Mouse (Mus musculus) forebrain, embryonic 14.5 days (tissue): Measurements from ENCODE around the gene Rtn4rl2. TPM values are rescaled to one million over a fixed set of nuclear protein-coding genes. Genes with fewer than 3 reads are reported as not detected.
A peak's percentile ranks its signal among the peaks of the same experiment; 100 is the strongest.

Experiments used
- ATAC-seq: fragments of 200-750 bp; cut with Nextera tagmentation; 2 replicates; pipeline ENCODE4 v1.8.0; 2017; ENCODE audit warnings: mild to moderate bottlenecking, moderate library complexity
- DNase-seq: peaks from one replicate; pipeline ENCODE4 v3.0.0-alpha.2; 2015; ENCODE audit warnings: low spot score
- H3K27ac ChIP-seq: fragments of 300-500 bp; sonication (generic); 2 replicates; pipeline ENCODE4 v1.5.1; 2014; ENCODE audit warnings: low read depth, mild to moderate bottlenecking, control low read depth, low read length, moderate library complexity
- H3K27me3 ChIP-seq: fragments of 300-500 bp; sonication (generic); replicated peaks from 2 replicates; pipeline ENCODE4 v1.6.1; 2014; ENCODE audit warnings: low read length, control low read depth, mixed read lengths; ENCODE audit not compliant: control insufficient read depth, insufficient read depth
- H3K36me3 ChIP-seq: fragments of 300-500 bp; sonication (generic); 2 replicates; pipeline ENCODE4 v1.6.1; 2014; ENCODE audit warnings: low read length, control low read depth; ENCODE audit not compliant: control insufficient read depth, insufficient read depth
- H3K4me1 ChIP-seq: fragments of 300-500 bp; sonication (generic); 2 replicates; pipeline ENCODE4 v1.6.1; 2014; ENCODE audit warnings: antibody characterized with exemption, low read length, control low read depth; ENCODE audit not compliant: control insufficient read depth, insufficient read depth
- H3K4me2 ChIP-seq: fragments of 300-500 bp; sonication (generic); 2 replicates; pipeline ENCODE4 v1.6.1; 2014; ENCODE audit warnings: mild to moderate bottlenecking, control low read depth, low read length
- H3K4me3 ChIP-seq: fragments of 300-500 bp; sonication (generic); 2 replicates; pipeline ENCODE4 v1.5.1; 2014; ENCODE audit warnings: low read depth, low read length, control low read depth
- H3K9ac ChIP-seq: fragments of 300-500 bp; sonication (generic); 2 replicates; pipeline ENCODE4 v1.6.1; 2014; ENCODE audit warnings: mild to moderate bottlenecking, low read length, control low read depth, moderate library complexity
- H3K9me3 ChIP-seq: fragments of 300-500 bp; sonication (generic); replicated peaks from 2 replicates; pipeline ENCODE4 v1.6.1; 2016; ENCODE audit warnings: low read length, control low read depth, mixed read lengths; ENCODE audit not compliant: control insufficient read depth
- WGBS: fragments of 180-500 bp; shearing (Covaris S2); extraction: QIAGEN DNeasy Blood & Tissue Kit; methylation state at CpG from one replicate; pipeline ENCODE4 v1.1.7; 2014; 5-methylcytosine and 5-hydroxymethylcytosine counted together
- polyA plus RNA-seq: library from polyadenylated mRNA; unstranded; fragments of >200 nt; fragmentation: Nextera tagmentation; extraction: Ambion mirVana; gene quantifications from 2 replicates; pipeline ENCODE4 v1.2.1, GENCODE M21; 2014

Gene Rtn4rl2
- 7.5 and 13.6 TPM in 2 replicates for polyA plus RNA-seq

DNA sequence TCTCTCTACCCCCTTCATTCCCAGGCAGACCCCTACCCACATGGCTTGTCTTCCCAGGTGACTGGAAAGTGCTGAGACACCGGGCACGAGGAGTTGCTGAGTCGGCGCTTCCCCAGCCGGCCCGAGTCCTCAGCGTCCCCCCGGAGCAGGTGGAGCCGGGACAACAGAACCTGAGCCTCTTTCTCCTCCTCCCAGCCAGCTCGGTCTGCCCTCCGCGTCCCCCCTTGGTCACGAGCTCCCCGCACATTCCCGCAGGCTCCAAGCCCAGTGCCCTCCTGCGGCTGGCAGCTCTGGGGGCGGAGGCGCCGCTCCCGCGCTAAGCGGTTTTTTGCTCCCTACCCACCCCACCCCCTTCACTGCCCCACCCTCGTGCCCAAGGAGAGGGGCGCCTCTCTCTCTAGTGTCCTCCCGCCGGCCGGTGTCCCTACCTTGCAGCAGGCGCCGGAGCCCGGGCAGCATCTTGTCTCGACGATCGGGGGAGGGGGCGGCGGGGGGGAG lies at the start of gene Rtn4rl2:
Gene Rtn4rl2 (minus strand): TSS at position 477 of the 498 bp plus-strand sequence.
- H3K4me1 ChIP-seq, result peaks cover 20% of the 10 kb centered on the region
- DNase-seq (peak; percentile 49), ATAC-seq (peak; percentile 24)
- no peaks in the 10 kb centered on the region for H3K36me3 ChIP-seq
- H3K9me3 ChIP-seq, result no peaks in the 10 kb centered on the region
- H3K27me3 ChIP-seq, result peaks cover 51% of the 10 kb centered on the region
- WGBS, result 1% methylated on average over 33 of the region's 35 CpGs
- H3K27ac ChIP-seq, result peak within 1 kb of the TSS; percentile 70; the same call in 1 of the 2 replicates
- H3K9ac ChIP-seq, result peak within 1 kb of the TSS; percentile 72
- peak within 1 kb of the TSS; percentile 83 for H3K4me2 ChIP-seq
- peak within 1 kb of the TSS; percentile 67 for H3K4me3 ChIP-seq

DNA sequence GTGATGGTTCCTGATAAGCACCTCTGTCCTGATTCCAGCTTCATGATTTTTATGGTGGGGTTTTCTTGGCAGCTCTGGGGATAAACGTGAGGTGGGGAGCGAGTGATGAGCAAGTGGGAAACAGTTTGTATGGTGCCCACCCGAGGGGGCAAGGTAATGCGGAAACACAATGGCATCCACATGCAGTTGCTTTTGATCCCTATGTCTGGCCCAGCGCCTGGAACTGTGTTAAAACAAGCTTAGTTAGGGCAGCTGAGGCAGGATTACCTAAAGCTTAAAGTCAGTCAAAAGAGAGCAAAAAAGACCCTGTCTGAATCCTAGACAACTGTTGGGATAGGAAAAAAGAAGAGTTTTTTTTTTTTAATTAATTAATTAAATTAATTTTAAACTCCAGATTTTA lies 48.6 kb upstream of the Rtn4rl2 start:
- Histone ChIP-seq H3K4me2 (no peak overlapping the region), H3K36me3 (no peaks in the 10 kb centered on the region), H3K9me3 (no peaks in the 10 kb centered on the region), H3K27me3 (no peaks in the 10 kb centered on the region), H3K9ac (no peak overlapping the region), H3K4me1 (0 out of 2 replicates have a peak, but pooled peaks cover 2% of the 10 kb centered on the region), H3K27ac (no peak overlapping the region), H3K4me3 (no peak overlapping the region)
- 34% methylated on average over 5 of the region's 5 CpGs for WGBS
- DNase-seq, result peak; percentile 55
- peak; percentile 43; the same call in 1 of the 2 replicates for ATAC-seq

GRCm38 (mm10) chr2:84934649-84935007 lies 48.1 kb upstream of the Rtn4rl2 start:
- no peak overlapping the region for H3K27ac ChIP-seq
- no peak overlapping the region for H3K9ac ChIP-seq
- ATAC-seq, result no peak
- peak; percentile 19 for DNase-seq
- WGBS, result 28% methylated on average over 4 of the region's 4 CpGs
- H3K4me3 ChIP-seq, result no peak overlapping the region
- no peaks in the 10 kb centered on the region for H3K9me3 ChIP-seq
- no peak overlapping the region for H3K4me2 ChIP-seq
- no peaks in the 10 kb centered on the region for H3K27me3 ChIP-seq
- no peaks in the 10 kb centered on the region for H3K36me3 ChIP-seq
- H3K4me1 ChIP-seq, result 0 out of 2 replicates have a peak, but pooled peaks cover 2% of the 10 kb centered on the region

GRCm38 (mm10) chr2:84933992-84934648 lies 47.6 kb upstream of the Rtn4rl2 start:
- no peak overlapping the region for H3K9ac ChIP-seq
- H3K36me3 ChIP-seq, result no peaks in the 10 kb centered on the region
- H3K4me1 ChIP-seq, result 0 out of 2 replicates have a peak, but pooled peaks cover 2% of the 10 kb centered on the region
- no peak overlapping the region for H3K4me3 ChIP-seq
- DNase-seq, result no peak
- H3K27ac ChIP-seq, result no peak overlapping the region
- no peak overlapping the region for H3K4me2 ChIP-seq
- no peak for ATAC-seq
- WGBS, result 73% methylated on average over 8 of the region's 8 CpGs
- no peaks in the 10 kb centered on the region for H3K27me3 ChIP-seq
- H3K9me3 ChIP-seq, result no peaks in the 10 kb centered on the region

DNA sequence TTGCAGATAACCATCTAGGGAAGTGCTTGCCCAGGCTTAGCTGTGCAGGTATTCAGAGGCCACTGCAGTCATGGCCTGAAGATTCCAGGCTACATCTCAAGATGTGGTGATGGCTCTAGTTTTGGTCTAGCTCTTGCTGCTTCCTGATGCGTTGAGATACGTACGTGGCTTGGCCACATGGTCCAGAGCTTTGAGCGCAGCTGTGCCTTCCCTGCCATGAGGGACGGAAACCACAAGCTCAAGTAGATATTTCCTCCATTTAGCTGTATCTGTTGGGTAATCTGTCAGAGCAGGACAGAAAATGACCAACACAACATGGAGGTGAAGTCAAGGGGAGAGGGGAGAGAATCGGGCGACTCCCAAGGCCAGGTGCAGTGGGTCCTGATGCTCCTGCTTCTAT lies 43.7 kb upstream of the Rtn4rl2 start:
- Histone ChIP-seq H3K9ac (no peak overlapping the region), H3K27me3 (no peaks in the 10 kb centered on the region), H3K27ac (no peak overlapping the region), H3K36me3 (no peaks in the 10 kb centered on the region), H3K4me3 (no peak overlapping the region), H3K9me3 (no peaks in the 10 kb centered on the region), H3K4me1 (no peaks in the 10 kb centered on the region), H3K4me2 (no peak overlapping the region)
- ATAC-seq (no peak), DNase-seq (no peak)
- WGBS, result 95% methylated on average over 7 of the region's 7 CpGs

- H3K9ac ChIP-seq, result no peak overlapping the region
- no peak for DNase-seq
- no peak for ATAC-seq
- 85% methylated on average over 10 of the region's 10 CpGs for WGBS
- no peaks in the 10 kb centered on the region for H3K27me3 ChIP-seq
- no peaks in the 10 kb centered on the region for H3K9me3 ChIP-seq
- H3K4me1 ChIP-seq, result no peaks in the 10 kb centered on the region
- H3K36me3 ChIP-seq, result no peaks in the 10 kb centered on the region
- no peak overlapping the region for H3K4me3 ChIP-seq
- H3K4me2 ChIP-seq, result no peak overlapping the region
- no peak overlapping the region for H3K27ac ChIP-seq
Observed at GRCm38 (mm10) chr2:84919601-84920108, 33.1 kb upstream of the Rtn4rl2 start.

DNA sequence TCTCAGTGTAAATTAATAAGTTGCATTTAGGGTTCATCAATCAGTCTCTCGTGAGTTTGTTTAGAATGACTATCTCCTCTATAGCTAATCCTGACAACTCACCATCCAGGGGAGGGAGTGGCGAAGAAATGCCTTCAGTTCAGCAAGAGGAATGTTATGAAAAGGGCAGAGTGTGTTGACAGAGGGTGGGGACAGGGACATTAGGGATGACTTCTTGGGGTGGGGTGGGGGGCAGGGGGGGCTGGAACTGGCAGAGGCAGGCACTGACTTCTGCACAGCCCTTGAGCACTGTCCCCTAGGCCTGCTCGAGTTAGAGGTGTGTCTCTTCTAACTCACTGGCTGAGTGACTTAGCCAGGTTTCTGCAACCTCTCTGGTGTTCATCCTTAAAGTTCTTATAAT lies 31.7 kb upstream of the Rtn4rl2 start:
- Histone ChIP-seq H3K4me1 (no peaks in the 10 kb centered on the region), H3K27me3 (no peaks in the 10 kb centered on the region), H3K9me3 (no peaks in the 10 kb centered on the region), H3K4me2 (no peak overlapping the region), H3K27ac (no peak overlapping the region), H3K36me3 (no peaks in the 10 kb centered on the region), H3K9ac (no peak overlapping the region), H3K4me3 (no peak overlapping the region)
- whole genome bisulfite sequencing, result 75% methylated on average over 3 of the region's 3 CpGs
- ATAC-seq, result no peak
- no peak for DNase-seq

DNA sequence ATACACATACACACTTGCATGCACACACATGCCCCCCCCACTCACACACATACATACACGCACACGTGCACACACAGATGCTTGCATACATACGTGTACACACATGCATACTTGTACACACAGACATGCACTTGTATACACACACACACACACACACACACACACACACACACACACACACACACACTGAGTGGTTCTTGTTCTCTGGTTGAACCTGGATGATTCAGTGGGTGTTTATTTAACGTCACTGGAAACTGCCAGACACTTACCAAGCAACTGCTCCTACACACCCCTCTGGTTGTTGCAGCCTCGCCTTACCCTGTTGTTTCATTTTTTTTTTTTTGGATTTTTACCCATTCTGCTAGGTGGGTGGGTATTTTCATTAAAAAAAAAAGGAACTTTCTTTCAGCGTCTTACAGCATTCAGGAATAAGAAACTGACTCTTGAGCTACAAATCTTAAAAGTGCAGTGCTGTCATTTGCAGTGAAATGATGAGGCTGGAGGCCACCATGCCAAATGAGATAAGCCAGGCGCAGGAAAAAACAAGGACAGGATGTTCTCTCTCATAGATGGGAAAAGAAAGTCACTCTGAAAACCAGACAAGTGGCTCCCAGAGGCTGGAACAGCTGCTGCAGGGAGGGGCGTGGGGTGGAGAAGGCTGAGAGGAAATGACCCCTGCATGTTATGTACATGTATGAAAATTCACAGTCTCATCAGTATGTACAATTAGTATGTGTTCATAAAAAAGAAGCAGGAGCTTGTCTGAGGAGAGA lies 30.2 kb upstream of the Rtn4rl2 start:
- ATAC-seq, result no peak
- H3K4me3 ChIP-seq, result no peak overlapping the region
- H3K27me3 ChIP-seq, result no peaks in the 10 kb centered on the region
- H3K4me2 ChIP-seq, result no peak overlapping the region
- H3K4me1 ChIP-seq, result no peaks in the 10 kb centered on the region
- H3K9me3 ChIP-seq, result no peaks in the 10 kb centered on the region
- H3K36me3 ChIP-seq, result no peaks in the 10 kb centered on the region
- 83% methylated on average over 8 of the region's 8 CpGs for WGBS
- no peak overlapping the region for H3K27ac ChIP-seq
- H3K9ac ChIP-seq, result no peak overlapping the region
- no peak for DNase-seq

DNA sequence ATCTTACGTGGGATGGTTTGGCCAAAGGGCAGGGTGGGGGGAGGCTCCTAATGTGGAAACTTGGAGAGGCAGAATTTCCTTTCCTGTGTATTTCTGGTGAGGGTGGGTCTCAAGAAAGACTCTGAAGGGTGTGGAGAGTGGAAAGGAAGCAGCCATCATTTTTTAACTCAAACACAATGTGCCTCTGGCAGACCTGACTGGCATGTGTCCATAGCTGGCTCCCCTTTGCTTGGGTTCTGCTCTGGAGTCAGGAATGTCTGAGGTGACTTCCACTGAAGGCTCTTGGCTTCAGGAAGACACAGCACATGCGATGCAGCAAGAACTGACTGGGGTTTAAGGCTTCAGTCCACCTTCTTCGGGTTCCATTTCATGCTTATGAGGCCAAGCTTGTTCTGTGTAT lies 28.8 kb upstream of the Rtn4rl2 start:
- H3K9ac ChIP-seq, result no peak overlapping the region
- H3K36me3 ChIP-seq, result no peaks in the 10 kb centered on the region
- WGBS, result 83% methylated on average over 3 of the region's 3 CpGs
- ATAC-seq (no peak), DNase-seq (no peak)
- H3K27ac ChIP-seq, result no peak overlapping the region
- H3K4me1 ChIP-seq, result no peaks in the 10 kb centered on the region
- no peak overlapping the region for H3K4me3 ChIP-seq
- no peaks in the 10 kb centered on the region for H3K27me3 ChIP-seq
- no peaks in the 10 kb centered on the region for H3K9me3 ChIP-seq
- no peak overlapping the region for H3K4me2 ChIP-seq
